Mouse (Mus musculus) lung, postnatal 0 days (tissue): ENCODE results near the gene Naga. TPM values are rescaled to one million over a fixed set of nuclear protein-coding genes. Genes with fewer than 3 reads are reported as not detected.
A peak's percentile ranks its signal among the peaks of the same experiment; 100 is the strongest.

ENCODE experiments used
- ATAC-seq: fragments of 200-750 bp; cut with Nextera tagmentation; 2 replicates; pipeline ENCODE4 v1.8.0; 2017; ENCODE audit warnings: moderate library complexity
- DNase-seq: peaks from one replicate; pipeline ENCODE4 v3.0.0-alpha.2; 2016; ENCODE audit warnings: low spot score
- H3K27ac ChIP-seq: fragments of 300-500 bp; sonication (generic); 2 replicates; pipeline ENCODE4 v1.5.1; 2014; ENCODE audit warnings: antibody characterized with exemption, mild to moderate bottlenecking, low read length, mixed read lengths
- H3K27me3 ChIP-seq: fragments of 300-500 bp; sonication (generic); replicated peaks from 2 replicates; pipeline ENCODE4 v1.6.1; 2014; ENCODE audit warnings: low read length, mixed read lengths; ENCODE audit not compliant: insufficient read depth
- H3K36me3 ChIP-seq: fragments of 300-500 bp; sonication (generic); 2 replicates; pipeline ENCODE4 v1.6.1; 2014; ENCODE audit warnings: low read length, mixed read lengths; ENCODE audit not compliant: insufficient read depth
- H3K4me1 ChIP-seq: fragments of 300-500 bp; sonication (generic); 2 replicates; pipeline ENCODE4 v1.6.1; 2014; ENCODE audit warnings: antibody characterized with exemption, low read depth, low read length, mixed read lengths; ENCODE audit not compliant: insufficient read depth
- H3K4me2 ChIP-seq: fragments of 300-500 bp; sonication (generic); replicated peaks from 2 replicates; pipeline ENCODE4 v1.6.1; 2014; ENCODE audit warnings: low read depth, mild to moderate bottlenecking, low read length, moderate library complexity, mixed read lengths
- H3K4me3 ChIP-seq: fragments of 300-500 bp; sonication (generic); 2 replicates; pipeline ENCODE4 v1.5.1; 2014; ENCODE audit warnings: low read depth, low read length
- H3K9ac ChIP-seq: fragments of 300-500 bp; sonication (generic); replicated peaks from 2 replicates; pipeline ENCODE4 v1.6.1; 2014; ENCODE audit warnings: low read depth, mild to moderate bottlenecking
- H3K9me3 ChIP-seq: fragments of 300-500 bp; sonication (generic); 2 replicates; pipeline ENCODE4 v1.6.1; 2016; ENCODE audit warnings: low read length, mixed read lengths
- CTCF ChIP-seq: IDR thresholded peaks from 2 replicates; pipeline ENCODE4 v1.5.1; 2016; ENCODE audit warnings: antibody characterized with exemption, mild to moderate bottlenecking
- EP300 ChIP-seq: IDR thresholded peaks from 2 replicates; pipeline ENCODE4 v1.6.1; 2016; ENCODE audit warnings: antibody characterized with exemption, mild to moderate bottlenecking, control low read depth
- WGBS: fragments of 180-500 bp; shearing (Covaris S2); extraction: QIAGEN DNeasy Blood & Tissue Kit; methylation state at CpG from one replicate; pipeline ENCODE4 v1.1.7; 2014; 5-methylcytosine and 5-hydroxymethylcytosine counted together
- polyA plus RNA-seq: library from polyadenylated mRNA; unstranded; fragments of >200 nt; fragmentation: Nextera tagmentation; extraction: Ambion mirVana; gene quantifications from 2 replicates; pipeline ENCODE4 v1.2.1, GENCODE M21; 2015

Naga gene
- polyA plus RNA-seq, 1 experiment from 2014 or later = 73.0 TPM

DNA sequence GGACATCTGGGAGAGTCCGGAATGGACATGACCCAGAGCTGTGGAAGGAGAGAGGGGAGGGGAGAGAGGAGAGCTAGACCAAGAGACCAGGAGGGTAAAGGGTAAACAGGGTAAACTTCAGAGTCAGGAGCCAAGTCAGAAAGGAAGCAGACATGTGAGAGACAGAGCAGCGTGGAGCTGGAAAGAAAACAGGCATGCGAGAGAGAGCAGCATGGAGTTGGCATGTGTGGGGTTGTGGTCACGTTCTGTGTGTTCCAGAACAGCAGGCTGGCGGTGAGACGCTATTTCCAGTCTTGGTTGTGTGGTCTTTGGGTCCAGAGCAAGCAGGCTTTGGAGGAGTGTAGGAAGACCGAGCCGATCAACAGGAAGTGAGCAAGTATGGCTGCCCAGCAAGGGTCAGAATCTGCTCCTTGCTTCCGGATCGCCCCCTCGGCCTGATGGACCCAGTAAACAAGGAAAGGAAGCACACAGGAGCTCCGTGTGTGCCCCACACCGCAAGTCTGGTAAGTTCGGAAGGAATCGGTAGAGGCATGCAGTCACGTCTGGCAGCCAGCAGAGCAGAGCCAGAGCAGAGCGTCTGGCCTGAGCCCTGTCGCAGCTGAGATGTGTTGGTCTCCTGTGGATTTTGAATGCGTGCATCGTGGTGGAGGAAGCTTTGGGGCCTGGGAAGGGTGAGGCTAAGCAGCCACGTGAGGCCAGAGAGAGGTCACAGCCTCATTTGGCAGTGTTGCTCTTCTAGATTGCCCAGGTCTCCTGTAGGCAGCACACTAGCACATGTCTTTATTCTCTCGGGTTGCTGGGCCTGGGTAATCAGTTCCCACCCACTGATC, 19.9 kb upstream of the Naga start:
- Histone ChIP-seq H3K4me2 (no peak overlapping the region), H3K9ac (no peak overlapping the region), H3K36me3 (no peaks in the 10 kb centered on the region), H3K27ac (peak overlapping the region; percentile 47; the same call in 1 of the 2 replicates), H3K4me3 (no peak overlapping the region), H3K27me3 (no peaks in the 10 kb centered on the region), H3K9me3 (no peaks in the 10 kb centered on the region), H3K4me1 (no peaks in the 10 kb centered on the region; the same call in 1 of the 2 replicates)
- 54% methylated on average over 22 of the region's 22 CpGs for WGBS
- no peak for TF ChIP-seq CTCF
- TF ChIP-seq EP300 = no peak
- ATAC-seq (no peak), DNase-seq (no peak)

DNA sequence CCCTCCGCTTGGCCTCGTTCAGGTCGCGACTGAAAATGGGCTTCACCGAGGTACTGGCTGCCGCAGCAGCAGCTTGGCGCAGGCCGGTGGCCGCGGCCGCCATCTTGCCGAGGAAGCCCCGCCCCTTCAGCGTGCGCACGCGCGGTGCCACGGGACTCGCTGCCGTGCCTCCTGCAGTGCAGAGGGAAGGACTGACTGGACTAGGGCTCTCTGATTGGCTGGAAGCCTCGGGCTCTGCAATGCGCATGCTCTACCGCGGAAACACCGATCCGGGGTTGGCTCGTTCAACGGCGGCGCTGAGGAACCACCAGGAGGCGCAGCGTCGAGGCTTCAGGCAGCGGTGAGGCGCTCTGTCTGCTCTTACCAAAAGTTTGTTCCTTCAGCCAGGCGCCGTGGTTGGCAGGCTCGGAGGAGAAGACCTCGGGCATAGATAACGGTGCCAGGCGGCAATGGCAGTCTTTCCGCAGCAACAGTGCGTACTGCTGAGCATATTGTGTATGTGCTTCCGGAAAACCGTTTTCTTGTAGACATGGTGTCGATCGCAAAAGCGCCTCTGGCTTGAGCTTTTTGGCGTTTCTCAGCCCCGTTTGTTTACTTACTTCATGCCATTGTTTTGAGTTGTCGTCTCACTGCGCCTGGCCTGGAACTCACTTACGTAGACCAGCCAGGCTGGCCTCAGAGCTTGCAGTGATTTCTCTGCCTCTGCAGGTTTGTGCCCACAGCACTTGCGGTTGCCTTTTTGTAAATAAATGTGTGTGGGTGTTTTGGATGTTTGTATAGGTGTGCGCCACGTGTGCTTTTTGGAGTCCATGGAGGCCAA, 15.6 kb upstream of the Naga start, which contains the start of gene Ndufa6:
TSS of gene Ndufa6 (minus strand) at position 197 of the 820 bp plus-strand sequence.
- Histone ChIP-seq H3K27me3 (no peaks in the 10 kb centered on the region), H3K36me3 (peaks cover 17% of the 10 kb centered on the region; the same call in 1 of the 2 replicates), H3K4me2 (peak within 1 kb of the TSS; percentile 80), H3K4me3 (peak within 1 kb of the TSS; percentile 87), H3K9me3 (no peaks in the 10 kb centered on the region), H3K27ac (peak within 1 kb of the TSS; percentile 93), H3K4me1 (peaks cover 8% of the 10 kb centered on the region), H3K9ac (peak within 1 kb of the TSS; percentile 96)
- TF ChIP-seq CTCF (peak; percentile 99), EP300 (peak; percentile 47; the same call in 1 of the 2 replicates)
- 2% methylated on average over 57 of the region's 57 CpGs for WGBS
- ATAC-seq (peak; percentile 100), DNase-seq (peak; percentile 100)

DNA sequence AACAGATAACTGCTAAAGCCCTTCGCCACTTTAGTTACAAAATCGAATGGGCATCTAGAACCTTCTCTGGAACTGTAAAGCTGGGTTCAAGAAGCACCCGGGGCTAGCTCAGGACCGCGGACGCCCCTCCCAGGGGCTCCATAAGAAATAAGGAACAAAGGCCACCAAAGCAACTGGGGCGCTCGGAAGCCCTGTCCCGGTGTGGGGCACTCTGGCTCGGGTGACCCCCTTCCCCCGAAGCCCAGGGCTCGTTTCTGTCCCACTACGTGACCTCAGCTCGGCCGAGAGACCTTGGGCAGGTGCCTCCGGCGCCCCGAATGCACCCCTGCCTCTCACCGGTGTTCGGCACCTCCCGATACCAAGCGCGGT, 15.0 kb upstream of the Naga start:
- peak overlapping the region; percentile 87 for H3K4me3 ChIP-seq
- under 1% methylated on average over 23 of the region's 23 CpGs for WGBS
- H3K9me3 ChIP-seq = no peaks in the 10 kb centered on the region
- TF ChIP-seq EP300 (no peak), CTCF (no peak)
- H3K4me2 ChIP-seq = peak overlapping the region; percentile 80
- peak; percentile 17 for ATAC-seq
- DNase-seq = no peak
- H3K4me1 ChIP-seq = peaks cover 8% of the 10 kb centered on the region
- H3K36me3 ChIP-seq = peaks cover 18% of the 10 kb centered on the region
- no peaks in the 10 kb centered on the region for H3K27me3 ChIP-seq
- H3K9ac ChIP-seq = peak overlapping the region; percentile 96
- H3K27ac ChIP-seq = peak overlapping the region; percentile 80

DNA sequence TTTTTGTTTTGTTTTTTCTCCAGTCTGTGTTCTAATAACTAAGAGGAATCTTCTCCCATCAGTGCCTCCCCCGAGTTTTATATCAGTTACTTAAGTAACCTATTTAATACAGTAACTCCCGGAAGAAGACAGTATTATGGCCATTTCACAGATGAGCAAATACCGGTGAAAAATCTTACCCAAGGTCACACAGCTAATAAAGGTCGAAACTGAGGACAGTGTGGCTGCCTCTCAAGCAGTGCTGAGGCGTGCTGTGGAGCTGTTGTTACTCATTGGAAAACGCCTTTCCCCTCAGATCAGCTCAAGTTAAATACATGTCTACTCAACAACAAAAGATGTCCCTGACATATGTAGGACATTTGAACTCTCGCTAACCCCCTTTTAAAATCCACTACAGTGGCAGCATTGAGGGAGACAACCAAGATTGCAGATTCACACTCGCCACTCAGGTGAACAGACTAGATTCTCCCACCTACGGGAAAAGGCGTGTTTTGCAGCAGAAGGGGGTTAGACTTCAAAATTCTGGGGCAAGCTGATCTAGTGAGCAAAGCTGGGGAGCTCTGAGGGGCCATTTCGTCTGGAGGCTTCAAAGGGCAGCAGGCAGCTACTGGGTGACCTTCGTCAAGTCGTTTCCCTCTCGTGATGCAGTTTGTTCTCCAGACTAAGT, 14.5 kb upstream of the Naga start:
- DNase-seq (no peak), ATAC-seq (no peak)
- 20% methylated on average over 14 of the region's 14 CpGs for WGBS

GRCm38 (mm10) chr15:82351480-82351879, 12.8 kb upstream of the Naga start:
- Histone ChIP-seq H3K9me3 (no peaks in the 10 kb centered on the region), H3K27ac (no peak overlapping the region), H3K4me2 (no peak overlapping the region), H3K36me3 (peaks cover 27% of the 10 kb centered on the region), H3K4me3 (no peak overlapping the region), H3K27me3 (no peaks in the 10 kb centered on the region), H3K9ac (no peak overlapping the region), H3K4me1 (peaks cover 17% of the 10 kb centered on the region)
- WGBS = 65% methylated on average over 3 of the region's 3 CpGs
- TF ChIP-seq CTCF = no peak
- TF ChIP-seq EP300 = no peak
- ATAC-seq (no peak), DNase-seq (no peak)

More for the DNA sequence above, 14.5 kb upstream of the Naga start:
- H3K4me3 ChIP-seq = peak overlapping the region; percentile 87
- H3K9me3 ChIP-seq = no peaks in the 10 kb centered on the region
- peak overlapping the region; percentile 80 for H3K4me2 ChIP-seq
- peaks cover 23% of the 10 kb centered on the region for H3K36me3 ChIP-seq
- H3K27ac ChIP-seq = peak overlapping the region; percentile 80
- TF ChIP-seq CTCF (no peak), EP300 (no peak)
- peak overlapping the region; percentile 96 for H3K9ac ChIP-seq
- H3K4me1 ChIP-seq = peaks cover 8% of the 10 kb centered on the region
- H3K27me3 ChIP-seq = no peaks in the 10 kb centered on the region

GRCm38 (mm10) chr15:82350349-82350748, 11.6 kb upstream of the Naga start:
- Histone ChIP-seq H3K4me3 (no peak overlapping the region), H3K9ac (no peak overlapping the region), H3K27me3 (no peaks in the 10 kb centered on the region), H3K36me3 (peaks cover 27% of the 10 kb centered on the region), H3K27ac (no peak overlapping the region), H3K4me1 (peaks cover 17% of the 10 kb centered on the region), H3K9me3 (no peaks in the 10 kb centered on the region), H3K4me2 (no peak overlapping the region)
- DNase-seq = no peak
- ATAC-seq = no peak
- WGBS = 81% methylated on average over 4 of the region's 4 CpGs
- TF ChIP-seq CTCF = no peak
- TF ChIP-seq EP300 = no peak
